Mouse (Mus musculus): ENCODE results near the gene Cyp4f14. TPM values are rescaled to one million over a fixed set of nuclear protein-coding genes. Genes with fewer than 3 reads are reported as not detected.

The Cyp4f14 gene
- polyA plus RNA-seq, 1 experiment from 2014 or later, result not detected

DNA sequence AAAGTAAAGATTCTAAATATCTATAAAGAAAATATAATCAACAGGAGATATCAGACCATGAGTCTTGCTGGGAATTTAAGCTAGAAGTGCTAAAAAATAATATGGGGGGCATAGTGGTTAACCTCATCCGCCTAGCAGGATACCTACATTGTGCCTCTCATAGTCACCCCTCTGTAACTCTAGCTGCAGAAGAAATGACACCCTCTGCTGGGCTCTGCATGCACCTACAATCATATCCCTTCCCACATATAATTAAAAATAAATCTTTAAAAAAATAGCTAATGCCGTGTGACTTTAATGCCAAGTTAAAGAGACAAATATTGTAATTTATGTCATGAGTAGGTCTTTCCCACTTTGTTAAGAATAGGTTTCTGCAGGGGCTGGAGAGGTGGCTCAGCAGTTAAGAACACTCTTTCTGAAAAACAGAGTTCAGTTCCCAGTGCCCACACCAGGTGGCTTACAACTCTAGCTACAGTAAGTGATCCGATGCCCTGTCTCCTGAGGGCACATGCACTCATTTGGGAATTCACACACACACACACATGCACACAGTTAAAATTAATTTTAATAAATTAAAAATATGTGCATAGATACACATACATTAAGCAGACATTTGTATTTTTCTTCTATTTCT is 27.4 kb upstream of the Cyp4f14 start:
- no peaks in the 10 kb centered on the region for H3K27me3 ChIP-seq (ENCODE audit: control insufficient read depth, insufficient read depth, low read length)
- no peaks in the 10 kb centered on the region for H3K9me3 ChIP-seq (ENCODE audit: control insufficient read depth, low read length)
- no peak overlapping the region for H3K4me3 ChIP-seq (ENCODE audit: low read length)
- no peak for ATAC-seq (ENCODE audit: low FRiP score, low TSS enrichment)
- no peak overlapping the region for H3K4me2 ChIP-seq (replicated peaks; ENCODE audit: low read depth, low read length)
- peaks cover 9% of the 10 kb centered on the region; the same call in 1 of the 2 replicates for H3K4me1 ChIP-seq (ENCODE audit: control insufficient read depth, insufficient read depth, low read length)
- no peak overlapping the region for H3K27ac ChIP-seq (ENCODE audit: low read depth, low read length)
- no peaks in the 10 kb centered on the region for H3K36me3 ChIP-seq (ENCODE audit: control insufficient read depth, insufficient read depth, low read length)
- 76% methylated on average over 3 of the region's 3 CpGs for WGBS
- no peak overlapping the region for H3K9ac ChIP-seq (ENCODE audit: low read depth, low read length)

DNA sequence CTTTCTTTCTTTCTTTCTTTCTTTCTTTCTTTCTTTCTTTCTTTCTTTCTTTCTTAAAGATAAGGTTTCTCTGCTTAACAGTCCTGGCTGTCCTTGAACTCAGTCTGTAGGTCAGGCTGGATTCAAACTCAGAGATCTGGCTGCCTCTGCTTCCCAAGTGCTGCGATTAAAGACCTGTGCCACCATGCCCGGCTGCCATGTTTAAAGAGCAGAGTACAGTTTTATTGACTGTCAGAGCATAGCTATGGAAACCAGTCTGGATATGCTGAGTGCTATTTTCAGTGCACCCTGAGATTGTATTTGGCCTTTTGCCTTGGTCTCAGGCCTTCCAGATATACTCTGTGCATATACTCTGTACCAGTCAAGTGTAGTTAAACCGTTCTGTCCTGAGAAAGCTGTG is 26.5 kb upstream of the Cyp4f14 start:
- no peaks in the 10 kb centered on the region for H3K36me3 ChIP-seq (ENCODE audit: control insufficient read depth, insufficient read depth, low read length)
- H3K4me1 ChIP-seq (ENCODE audit: control insufficient read depth, insufficient read depth, low read length), result peaks cover 9% of the 10 kb centered on the region; the same call in 1 of the 2 replicates
- no peaks in the 10 kb centered on the region for H3K9me3 ChIP-seq (ENCODE audit: control insufficient read depth, low read length)
- H3K4me2 ChIP-seq (replicated peaks; ENCODE audit: low read depth, low read length), result no peak overlapping the region
- H3K9ac ChIP-seq (ENCODE audit: low read depth, low read length), result no peak overlapping the region
- H3K27ac ChIP-seq (ENCODE audit: low read depth, low read length), result no peak overlapping the region
- no peak overlapping the region for H3K4me3 ChIP-seq (ENCODE audit: low read length)
- no peak for ATAC-seq (ENCODE audit: low FRiP score, low TSS enrichment)
- H3K27me3 ChIP-seq (ENCODE audit: control insufficient read depth, insufficient read depth, low read length), result no peaks in the 10 kb centered on the region
- 91% methylated on average over 3 of the region's 3 CpGs for WGBS

DNA sequence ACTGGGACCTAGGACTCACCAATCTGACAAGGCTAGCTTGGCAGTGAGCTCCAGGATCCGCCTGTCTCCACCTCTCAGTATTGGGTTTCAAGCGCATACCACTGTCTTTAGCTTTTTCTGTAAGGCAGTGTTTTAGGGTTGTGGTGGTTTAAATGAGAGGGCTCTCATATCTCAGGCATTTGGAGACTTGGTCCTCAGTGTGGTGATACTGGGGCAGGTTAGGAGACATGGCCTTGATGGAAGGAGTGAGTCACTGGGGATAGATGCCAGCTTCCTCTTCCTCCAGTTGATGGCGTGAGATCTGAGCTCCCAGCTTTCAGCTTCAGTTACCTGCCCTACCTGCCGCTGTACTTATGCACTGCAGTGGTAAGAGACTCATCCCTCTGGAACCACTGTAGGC is 22.7 kb upstream of the Cyp4f14 start:
- no peak for ATAC-seq (ENCODE audit: low FRiP score, low TSS enrichment)
- Histone ChIP-seq H3K27ac (ENCODE audit: low read depth, low read length) (no peak overlapping the region), H3K9me3 (ENCODE audit: control insufficient read depth, low read length) (no peaks in the 10 kb centered on the region), H3K4me2 (replicated peaks; ENCODE audit: low read depth, low read length) (no peak overlapping the region), H3K4me3 (ENCODE audit: low read length) (no peak overlapping the region), H3K4me1 (ENCODE audit: control insufficient read depth, insufficient read depth, low read length) (no peaks in the 10 kb centered on the region), H3K36me3 (ENCODE audit: control insufficient read depth, insufficient read depth, low read length) (no peaks in the 10 kb centered on the region), H3K27me3 (ENCODE audit: control insufficient read depth, insufficient read depth, low read length) (no peaks in the 10 kb centered on the region), H3K9ac (ENCODE audit: low read depth, low read length) (no peak overlapping the region)
- 80% methylated on average over 4 of the region's 4 CpGs for WGBS

DNA sequence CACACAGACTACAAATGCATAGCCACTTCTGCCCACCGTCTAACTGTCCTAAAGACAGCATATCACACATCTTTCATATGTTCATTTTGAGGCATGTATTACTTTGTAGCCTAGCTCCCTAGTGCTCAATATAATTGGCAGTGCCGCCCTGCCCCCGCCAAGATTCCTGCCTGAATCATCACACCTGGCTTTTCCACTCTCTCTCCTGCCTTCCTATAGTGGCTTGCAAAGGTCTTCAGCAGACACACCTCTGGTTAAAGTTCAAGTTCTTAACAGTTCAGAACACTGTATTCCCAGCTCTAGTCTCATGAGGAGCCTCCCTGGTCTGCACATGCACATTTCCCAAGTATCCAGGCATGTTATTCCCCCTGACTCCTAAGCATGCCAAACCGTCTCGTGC is 10.7 kb upstream of the Cyp4f14 start:
- H3K4me1 ChIP-seq (ENCODE audit: control insufficient read depth, insufficient read depth, low read length), result no peaks in the 10 kb centered on the region
- H3K9ac ChIP-seq (ENCODE audit: low read depth, low read length), result no peak overlapping the region
- no peak overlapping the region for H3K27ac ChIP-seq (ENCODE audit: low read depth, low read length)
- no peaks in the 10 kb centered on the region for H3K36me3 ChIP-seq (ENCODE audit: control insufficient read depth, insufficient read depth, low read length)
- no peaks in the 10 kb centered on the region for H3K9me3 ChIP-seq (ENCODE audit: control insufficient read depth, low read length)
- H3K4me2 ChIP-seq (replicated peaks; ENCODE audit: low read depth, low read length), result no peak overlapping the region
- no peak for ATAC-seq (ENCODE audit: low FRiP score, low TSS enrichment)
- 86% methylated on average over 5 of the region's 5 CpGs for WGBS
- H3K27me3 ChIP-seq (ENCODE audit: control insufficient read depth, insufficient read depth, low read length), result no peaks in the 10 kb centered on the region
- no peak overlapping the region for H3K4me3 ChIP-seq (ENCODE audit: low read length)

DNA sequence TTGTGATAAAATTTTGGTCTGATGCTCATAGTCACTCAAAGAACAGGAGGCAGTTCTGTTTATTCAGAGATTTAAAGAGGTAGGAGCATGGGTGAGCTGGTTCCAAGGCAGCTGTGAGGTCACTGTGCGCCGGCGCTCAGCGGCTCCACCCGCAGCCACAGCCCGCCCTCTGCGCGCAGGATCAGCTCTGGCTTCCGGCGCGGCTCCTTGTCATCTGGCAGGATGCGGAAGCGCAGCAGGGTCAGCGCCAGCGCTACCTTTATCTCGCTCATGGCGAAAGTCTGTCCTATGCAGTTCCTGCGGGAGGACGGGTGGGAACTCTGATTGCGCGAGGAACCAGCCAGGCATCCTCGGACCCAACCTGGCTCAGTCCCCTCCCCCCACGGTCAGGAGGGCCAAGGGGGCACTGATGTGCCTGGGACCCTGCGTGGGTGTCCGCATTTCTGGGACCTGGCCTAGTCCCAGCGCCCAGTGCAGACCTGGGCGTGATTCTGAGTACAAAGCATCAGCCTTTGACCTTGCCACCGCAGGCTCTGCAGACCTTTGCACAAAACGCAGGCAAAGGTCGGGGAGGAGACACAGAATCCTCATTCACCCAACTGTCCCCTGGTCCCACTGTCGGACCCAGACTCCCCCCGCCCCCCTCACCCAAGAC is 7.6 kb upstream of the Cyp4f14 start:
- H3K27me3 ChIP-seq (ENCODE audit: control insufficient read depth, insufficient read depth, low read length), result no peaks in the 10 kb centered on the region
- no peak overlapping the region for H3K27ac ChIP-seq (ENCODE audit: low read depth, low read length)
- no peaks in the 10 kb centered on the region; the same call in 1 of the 2 replicates for H3K9me3 ChIP-seq (ENCODE audit: control insufficient read depth, low read length)
- H3K4me2 ChIP-seq (replicated peaks; ENCODE audit: low read depth, low read length), result peak overlapping the region; percentile 54
- peak overlapping the region; percentile 53 for H3K9ac ChIP-seq (ENCODE audit: low read depth, low read length)
- H3K36me3 ChIP-seq (ENCODE audit: control insufficient read depth, insufficient read depth, low read length), result no peaks in the 10 kb centered on the region
- H3K4me1 ChIP-seq (ENCODE audit: control insufficient read depth, insufficient read depth, low read length), result no peaks in the 10 kb centered on the region
- 15% methylated on average over 32 of the region's 32 CpGs for WGBS
- H3K4me3 ChIP-seq (ENCODE audit: low read length), result peak overlapping the region; percentile 40
- peak; percentile 94 for ATAC-seq (ENCODE audit: low FRiP score, low TSS enrichment)

DNA sequence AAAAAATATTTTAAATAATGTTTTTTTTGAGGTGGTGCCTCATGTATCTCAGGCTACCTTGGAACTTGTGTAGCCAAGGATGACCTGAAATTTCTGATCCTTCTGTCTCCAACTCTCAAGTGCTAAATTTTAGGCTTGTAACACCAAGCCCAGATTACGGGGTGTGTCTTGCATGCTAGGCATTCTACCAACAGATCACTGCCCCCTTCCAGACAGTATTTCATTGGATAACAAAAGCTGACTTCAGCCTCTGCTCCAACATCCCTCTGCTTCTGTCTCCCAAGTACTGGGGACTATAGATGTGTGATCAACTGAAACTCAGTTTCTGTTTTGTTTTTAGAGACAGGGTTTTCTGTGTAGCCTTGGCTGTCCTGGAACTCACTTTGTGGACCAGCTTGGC is 6.5 kb upstream of the Cyp4f14 start:
- WGBS, result 97% methylated on average over 1 of the region's 1 CpGs

DNA sequence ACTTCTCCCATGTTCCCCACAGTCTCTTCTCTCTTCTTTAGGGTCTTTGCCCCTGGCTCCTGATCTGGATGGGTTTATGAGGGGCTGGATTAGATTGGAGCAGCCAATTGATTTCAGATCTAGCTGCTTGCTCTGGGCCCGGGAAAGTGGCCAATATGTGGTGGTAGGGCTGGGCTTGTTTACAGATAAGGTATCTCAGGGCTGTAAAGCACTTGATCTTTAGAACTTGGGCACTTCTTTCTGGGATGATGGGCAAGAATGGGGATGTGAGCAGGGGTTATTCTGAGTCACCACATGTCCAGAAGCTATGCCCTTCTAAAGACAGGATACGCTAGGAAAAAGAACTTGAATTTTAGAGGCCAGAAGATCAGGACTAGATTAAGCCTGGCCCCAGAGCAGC is 2.0 kb upstream of the Cyp4f14 start:
- Histone ChIP-seq H3K4me1 (ENCODE audit: control insufficient read depth, insufficient read depth, low read length) (no peaks in the 10 kb centered on the region), H3K27me3 (ENCODE audit: control insufficient read depth, insufficient read depth, low read length) (no peaks in the 10 kb centered on the region), H3K9ac (ENCODE audit: low read depth, low read length) (no peak overlapping the region), H3K36me3 (ENCODE audit: control insufficient read depth, insufficient read depth, low read length) (no peaks in the 10 kb centered on the region), H3K4me3 (ENCODE audit: low read length) (no peak overlapping the region), H3K4me2 (replicated peaks; ENCODE audit: low read depth, low read length) (no peak overlapping the region), H3K27ac (ENCODE audit: low read depth, low read length) (no peak overlapping the region), H3K9me3 (ENCODE audit: control insufficient read depth, low read length) (no peaks in the 10 kb centered on the region; the same call in 1 of the 2 replicates)
- no peak for ATAC-seq (ENCODE audit: low FRiP score, low TSS enrichment)
- 64% methylated on average over 2 of the region's 2 CpGs for WGBS

More for the DNA sequence above, 6.5 kb upstream of the Cyp4f14 start:
- H3K4me1 ChIP-seq (ENCODE audit: control insufficient read depth, insufficient read depth, low read length), result no peaks in the 10 kb centered on the region
- H3K4me2 ChIP-seq (replicated peaks; ENCODE audit: low read depth, low read length), result no peak overlapping the region
- no peak for ATAC-seq (ENCODE audit: low FRiP score, low TSS enrichment)
- H3K36me3 ChIP-seq (ENCODE audit: control insufficient read depth, insufficient read depth, low read length), result no peaks in the 10 kb centered on the region
- H3K9me3 ChIP-seq (ENCODE audit: control insufficient read depth, low read length), result no peaks in the 10 kb centered on the region; the same call in 1 of the 2 replicates
- H3K27me3 ChIP-seq (ENCODE audit: control insufficient read depth, insufficient read depth, low read length), result no peaks in the 10 kb centered on the region
- H3K27ac ChIP-seq (ENCODE audit: low read depth, low read length), result no peak overlapping the region
- H3K9ac ChIP-seq (ENCODE audit: low read depth, low read length), result no peak overlapping the region
- H3K4me3 ChIP-seq (ENCODE audit: low read length), result no peak overlapping the region

DNA sequence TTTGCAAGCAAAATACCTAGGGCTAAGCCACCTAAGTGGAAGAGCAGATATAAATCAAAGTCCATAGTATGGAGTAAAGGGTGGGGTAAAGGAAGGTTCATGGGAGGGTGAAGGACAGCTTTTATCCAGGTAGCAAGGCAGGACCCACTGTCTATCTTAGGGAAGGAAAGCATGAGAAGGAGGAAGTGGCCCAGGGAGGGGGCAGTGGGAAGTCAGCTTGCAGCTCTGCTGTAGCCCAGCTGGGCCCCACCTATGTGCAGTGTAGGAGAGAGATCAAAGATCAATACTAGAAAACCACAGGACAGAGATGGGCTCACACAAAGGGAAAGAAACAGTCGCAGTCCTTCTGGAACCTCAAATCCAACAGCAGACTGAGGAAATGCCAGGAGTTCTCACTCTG is 1.1 kb downstream of the Cyp4f14 start:
- Histone ChIP-seq H3K9me3 (ENCODE audit: control insufficient read depth, low read length) (no peaks in the 10 kb centered on the region; the same call in 1 of the 2 replicates), H3K36me3 (ENCODE audit: control insufficient read depth, insufficient read depth, low read length) (no peaks in the 10 kb centered on the region), H3K27me3 (ENCODE audit: control insufficient read depth, insufficient read depth, low read length) (no peaks in the 10 kb centered on the region), H3K4me1 (ENCODE audit: control insufficient read depth, insufficient read depth, low read length) (no peaks in the 10 kb centered on the region), H3K4me2 (replicated peaks; ENCODE audit: low read depth, low read length) (no peak overlapping the region), H3K9ac (ENCODE audit: low read depth, low read length) (no peak overlapping the region), H3K27ac (ENCODE audit: low read depth, low read length) (no peak overlapping the region), H3K4me3 (ENCODE audit: low read length) (no peak overlapping the region)
- no peak for ATAC-seq (ENCODE audit: low FRiP score, low TSS enrichment)
- WGBS, result 68% methylated on average over 1 of the region's 1 CpGs

DNA sequence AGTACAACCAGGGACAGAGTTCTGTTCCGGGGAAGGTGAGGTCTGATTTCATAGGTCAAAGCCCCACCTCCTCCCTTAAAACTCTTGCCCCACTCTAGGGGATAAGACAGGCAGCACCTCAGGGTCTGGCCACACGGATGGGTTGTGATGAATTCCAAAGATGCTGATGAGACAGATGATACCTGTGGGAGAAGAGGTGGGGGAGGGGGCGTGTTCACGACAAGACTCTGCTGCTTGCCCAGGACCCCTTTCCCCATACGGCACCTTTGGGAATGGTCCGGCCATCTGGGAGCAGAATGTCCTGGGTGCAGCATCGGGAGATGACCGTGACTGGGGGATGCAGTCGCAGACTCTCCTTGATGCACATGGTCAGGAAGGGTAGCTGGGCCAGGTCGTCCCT is 11.0 kb downstream of the Cyp4f14 start:
- Histone ChIP-seq H3K27ac (ENCODE audit: low read depth, low read length) (no peak overlapping the region), H3K9me3 (ENCODE audit: control insufficient read depth, low read length) (no peaks in the 10 kb centered on the region), H3K36me3 (ENCODE audit: control insufficient read depth, insufficient read depth, low read length) (no peaks in the 10 kb centered on the region), H3K9ac (ENCODE audit: low read depth, low read length) (no peak overlapping the region), H3K4me3 (ENCODE audit: low read length) (no peak overlapping the region), H3K27me3 (ENCODE audit: control insufficient read depth, insufficient read depth, low read length) (no peaks in the 10 kb centered on the region), H3K4me2 (replicated peaks; ENCODE audit: low read depth, low read length) (no peak overlapping the region), H3K4me1 (ENCODE audit: control insufficient read depth, insufficient read depth, low read length) (no peaks in the 10 kb centered on the region)
- 81% methylated on average over 10 of the region's 10 CpGs for WGBS
- no peak for ATAC-seq (ENCODE audit: low FRiP score, low TSS enrichment)
